Mouse (Mus musculus): ENCODE results near the gene Pdcd1lg2. TPM values are rescaled to one million over a fixed set of nuclear protein-coding genes. Genes with fewer than 3 reads are reported as not detected.

Pdcd1lg2 gene
- polyA plus RNA-seq, 1 experiment from 2014 or later, result not detected

- 94% methylated on average over 1 of the region's 1 CpGs for WGBS
- no peak overlapping the region for H3K9ac ChIP-seq (replicated peaks; ENCODE audit: low read length)
- no peak overlapping the region for H3K4me2 ChIP-seq (replicated peaks; ENCODE audit: low read depth, low read length)
- H3K4me3 ChIP-seq (ENCODE audit: low read length), result no peak overlapping the region
- no peaks in the 10 kb centered on the region for H3K27me3 ChIP-seq (ENCODE audit: insufficient read depth, low read length)
- no peaks in the 10 kb centered on the region for H3K36me3 ChIP-seq (ENCODE audit: insufficient read depth, low read length)
- no peaks in the 10 kb centered on the region for H3K4me1 ChIP-seq (ENCODE audit: insufficient read depth, low read length)
- H3K9me3 ChIP-seq (ENCODE audit: low read length), result peaks cover 5% of the 10 kb centered on the region; the same call in 1 of the 2 replicates
- no peak overlapping the region for H3K27ac ChIP-seq (ENCODE audit: low read length)
- no peak for ATAC-seq (ENCODE audit: low FRiP score, low TSS enrichment)
These were observed 44.4 kb downstream of the Pdcd1lg2 start for GRCm38 (mm10) chr19:29455156-29455555.

GRCm38 (mm10) chr19:29457982-29458381, 47.3 kb downstream of the Pdcd1lg2 start:
- Histone ChIP-seq H3K9me3 (ENCODE audit: low read length) (no peaks in the 10 kb centered on the region), H3K4me3 (ENCODE audit: low read length) (no peak overlapping the region), H3K27ac (ENCODE audit: low read length) (no peak overlapping the region), H3K27me3 (ENCODE audit: insufficient read depth, low read length) (no peaks in the 10 kb centered on the region), H3K4me2 (replicated peaks; ENCODE audit: low read depth, low read length) (no peak overlapping the region), H3K4me1 (ENCODE audit: insufficient read depth, low read length) (no peaks in the 10 kb centered on the region), H3K36me3 (ENCODE audit: insufficient read depth, low read length) (no peaks in the 10 kb centered on the region), H3K9ac (replicated peaks; ENCODE audit: low read length) (no peak overlapping the region)
- no peak for ATAC-seq (ENCODE audit: low FRiP score, low TSS enrichment)
- 93% methylated on average over 1 of the region's 1 CpGs for WGBS

- Histone ChIP-seq H3K9me3 (ENCODE audit: low read length) (no peaks in the 10 kb centered on the region), H3K4me2 (replicated peaks; ENCODE audit: low read depth, low read length) (no peak overlapping the region), H3K9ac (replicated peaks; ENCODE audit: low read length) (no peak overlapping the region), H3K36me3 (ENCODE audit: insufficient read depth, low read length) (no peaks in the 10 kb centered on the region), H3K4me3 (ENCODE audit: low read length) (no peak overlapping the region), H3K27ac (ENCODE audit: low read length) (no peak overlapping the region), H3K27me3 (ENCODE audit: insufficient read depth, low read length) (no peaks in the 10 kb centered on the region), H3K4me1 (ENCODE audit: insufficient read depth, low read length) (no peaks in the 10 kb centered on the region)
- WGBS, result 47% methylated on average over 4 of the region's 4 CpGs
- ATAC-seq (ENCODE audit: low FRiP score, low TSS enrichment), result no peak
These were observed 51.7 kb downstream of the Pdcd1lg2 start for GRCm38 (mm10) chr19:29462462-29462861.

- 89% methylated on average over 7 of the region's 7 CpGs for WGBS
- H3K4me1 ChIP-seq (ENCODE audit: insufficient read depth, low read length), result no peaks in the 10 kb centered on the region
- no peak overlapping the region for H3K9ac ChIP-seq (replicated peaks; ENCODE audit: low read length)
- H3K9me3 ChIP-seq (ENCODE audit: low read length), result no peaks in the 10 kb centered on the region
- H3K27ac ChIP-seq (ENCODE audit: low read length), result no peak overlapping the region
- no peak overlapping the region for H3K4me2 ChIP-seq (replicated peaks; ENCODE audit: low read depth, low read length)
- H3K27me3 ChIP-seq (ENCODE audit: insufficient read depth, low read length), result no peaks in the 10 kb centered on the region
- no peak overlapping the region for H3K4me3 ChIP-seq (ENCODE audit: low read length)
- H3K36me3 ChIP-seq (ENCODE audit: insufficient read depth, low read length), result no peaks in the 10 kb centered on the region
- no peak for ATAC-seq (ENCODE audit: low FRiP score, low TSS enrichment)
These were observed 53.1 kb downstream of the Pdcd1lg2 start for GRCm38 (mm10) chr19:29463645-29464395.

GRCm38 (mm10) chr19:29466819-29467218, 56.1 kb downstream of the Pdcd1lg2 start:
- Histone ChIP-seq H3K36me3 (ENCODE audit: insufficient read depth, low read length) (no peaks in the 10 kb centered on the region), H3K27ac (ENCODE audit: low read length) (no peak overlapping the region), H3K4me1 (ENCODE audit: insufficient read depth, low read length) (0 out of 2 replicates have a peak, but pooled peaks cover 10% of the 10 kb centered on the region), H3K9me3 (ENCODE audit: low read length) (no peaks in the 10 kb centered on the region), H3K4me2 (replicated peaks; ENCODE audit: low read depth, low read length) (no peak overlapping the region), H3K27me3 (ENCODE audit: insufficient read depth, low read length) (no peaks in the 10 kb centered on the region), H3K9ac (replicated peaks; ENCODE audit: low read length) (no peak overlapping the region), H3K4me3 (ENCODE audit: low read length) (no peak overlapping the region)
- no peak for ATAC-seq (ENCODE audit: low FRiP score, low TSS enrichment)
- 92% methylated on average over 9 of the region's 9 CpGs for WGBS

- Histone ChIP-seq H3K9ac (replicated peaks; ENCODE audit: low read length) (no peak overlapping the region), H3K4me3 (ENCODE audit: low read length) (no peak overlapping the region), H3K36me3 (ENCODE audit: insufficient read depth, low read length) (no peaks in the 10 kb centered on the region), H3K4me1 (ENCODE audit: insufficient read depth, low read length) (0 out of 2 replicates have a peak, but pooled peaks cover 10% of the 10 kb centered on the region), H3K9me3 (ENCODE audit: low read length) (no peaks in the 10 kb centered on the region), H3K27me3 (ENCODE audit: insufficient read depth, low read length) (no peaks in the 10 kb centered on the region), H3K4me2 (replicated peaks; ENCODE audit: low read depth, low read length) (no peak overlapping the region), H3K27ac (ENCODE audit: low read length) (no peak overlapping the region)
- 63% methylated on average over 10 of the region's 10 CpGs for WGBS
- ATAC-seq (ENCODE audit: low FRiP score, low TSS enrichment), result 0 out of 2 replicates have a peak, but pooled peaks have one; percentile 42
These were observed 58.4 kb downstream of the Pdcd1lg2 start for GRCm38 (mm10) chr19:29468941-29469685.

- Histone ChIP-seq H3K36me3 (ENCODE audit: insufficient read depth, low read length) (no peaks in the 10 kb centered on the region), H3K27me3 (ENCODE audit: insufficient read depth, low read length) (no peaks in the 10 kb centered on the region), H3K27ac (ENCODE audit: low read length) (no peak overlapping the region), H3K4me2 (replicated peaks; ENCODE audit: low read depth, low read length) (no peak overlapping the region), H3K4me1 (ENCODE audit: insufficient read depth, low read length) (0 out of 2 replicates have a peak, but pooled peaks cover 10% of the 10 kb centered on the region), H3K9me3 (ENCODE audit: low read length) (no peaks in the 10 kb centered on the region), H3K4me3 (ENCODE audit: low read length) (no peak overlapping the region), H3K9ac (replicated peaks; ENCODE audit: low read length) (no peak overlapping the region)
- 95% methylated on average over 2 of the region's 2 CpGs for WGBS
- no peak for ATAC-seq (ENCODE audit: low FRiP score, low TSS enrichment)
These were observed 59.1 kb downstream of the Pdcd1lg2 start for GRCm38 (mm10) chr19:29469686-29470254.

GRCm38 (mm10) chr19:29470652-29471051, 59.9 kb downstream of the Pdcd1lg2 start:
- Histone ChIP-seq H3K4me2 (replicated peaks; ENCODE audit: low read depth, low read length) (no peak overlapping the region), H3K36me3 (ENCODE audit: insufficient read depth, low read length) (no peaks in the 10 kb centered on the region), H3K4me1 (ENCODE audit: insufficient read depth, low read length) (0 out of 2 replicates have a peak, but pooled peaks cover 10% of the 10 kb centered on the region), H3K27ac (ENCODE audit: low read length) (0 out of 2 replicates have a peak overlapping the region, but pooled peaks have one; percentile 47), H3K9me3 (ENCODE audit: low read length) (no peaks in the 10 kb centered on the region), H3K4me3 (ENCODE audit: low read length) (no peak overlapping the region), H3K9ac (replicated peaks; ENCODE audit: low read length) (no peak overlapping the region), H3K27me3 (ENCODE audit: insufficient read depth, low read length) (no peaks in the 10 kb centered on the region)
- no peak for ATAC-seq (ENCODE audit: low FRiP score, low TSS enrichment)
- 25% methylated on average over 4 of the region's 4 CpGs for WGBS

- no peaks in the 10 kb centered on the region for H3K9me3 ChIP-seq (ENCODE audit: low read length)
- H3K36me3 ChIP-seq (ENCODE audit: insufficient read depth, low read length), result no peaks in the 10 kb centered on the region
- WGBS, result 82% methylated on average over 8 of the region's 8 CpGs
- H3K4me2 ChIP-seq (replicated peaks; ENCODE audit: low read depth, low read length), result no peak overlapping the region
- no peaks in the 10 kb centered on the region for H3K27me3 ChIP-seq (ENCODE audit: insufficient read depth, low read length)
- H3K4me3 ChIP-seq (ENCODE audit: low read length), result no peak overlapping the region
- no peak overlapping the region for H3K9ac ChIP-seq (replicated peaks; ENCODE audit: low read length)
- no peak overlapping the region for H3K27ac ChIP-seq (ENCODE audit: low read length)
- H3K4me1 ChIP-seq (ENCODE audit: insufficient read depth, low read length), result 0 out of 2 replicates have a peak, but pooled peaks cover 10% of the 10 kb centered on the region
- ATAC-seq (ENCODE audit: low FRiP score, low TSS enrichment), result no peak
These were observed 61.7 kb downstream of the Pdcd1lg2 start for GRCm38 (mm10) chr19:29472424-29472823.

Measured in kidney, embryonic 16.5 days (tissue).